Mouse (Mus musculus) cerebellum, adult 11 months (tissue): ENCODE measurements at regions not wholly inside any gene's neighbourhood (a gene's known extent, or its start where the extent isn't known, plus 50 kb on each side); places are given as distances from the start of the nearest gene placed in this dataset.
"Not testable (repeated sequence)": the region's sequence is repeated elsewhere in the genome, so short reads cannot be mapped to it uniquely, and the experiment has no call there.

ENCODE experiments used
- DNase-seq: peaks from one replicate; pipeline ENCODE4 v3.0.0; 2022

DNA sequence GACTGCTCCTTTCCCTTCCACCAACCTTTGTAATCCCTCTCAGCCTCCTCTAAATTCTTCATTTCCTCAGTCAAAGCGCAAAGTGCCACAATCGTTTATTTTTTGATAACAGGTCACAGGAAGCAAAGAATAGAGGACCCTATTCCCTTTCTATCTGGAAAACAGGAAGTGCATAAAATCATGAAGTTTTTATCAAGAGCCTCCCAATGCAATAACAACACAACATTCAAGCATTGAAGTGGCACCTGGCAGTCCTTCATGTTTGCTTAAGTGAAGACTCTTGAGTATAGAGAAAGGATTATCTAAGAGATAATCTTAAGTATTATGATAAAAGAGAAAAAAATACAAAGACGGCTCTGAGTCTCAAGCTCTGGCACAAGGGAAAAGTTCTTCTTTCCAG is 111.9 kb downstream of the Ibtk start:
- DNase-seq: no peak

DNA sequence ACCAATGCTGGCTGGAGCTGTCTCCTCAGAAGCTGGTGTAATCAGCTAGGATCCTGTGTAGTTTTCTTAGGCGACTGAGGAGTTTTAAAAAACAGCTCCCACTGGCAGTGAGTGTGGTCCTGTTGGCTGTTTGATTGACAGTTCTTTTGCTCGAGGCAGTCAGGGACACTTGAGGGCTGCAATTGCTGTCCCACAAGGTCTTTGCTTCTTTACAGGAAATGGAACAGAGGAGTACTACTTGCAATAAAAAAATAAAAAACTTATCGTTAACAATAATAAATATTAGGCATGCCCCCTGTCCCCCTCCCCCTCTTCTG is 113.0 kb downstream of the Ibtk start:
- DNase-seq: no peak

DNA sequence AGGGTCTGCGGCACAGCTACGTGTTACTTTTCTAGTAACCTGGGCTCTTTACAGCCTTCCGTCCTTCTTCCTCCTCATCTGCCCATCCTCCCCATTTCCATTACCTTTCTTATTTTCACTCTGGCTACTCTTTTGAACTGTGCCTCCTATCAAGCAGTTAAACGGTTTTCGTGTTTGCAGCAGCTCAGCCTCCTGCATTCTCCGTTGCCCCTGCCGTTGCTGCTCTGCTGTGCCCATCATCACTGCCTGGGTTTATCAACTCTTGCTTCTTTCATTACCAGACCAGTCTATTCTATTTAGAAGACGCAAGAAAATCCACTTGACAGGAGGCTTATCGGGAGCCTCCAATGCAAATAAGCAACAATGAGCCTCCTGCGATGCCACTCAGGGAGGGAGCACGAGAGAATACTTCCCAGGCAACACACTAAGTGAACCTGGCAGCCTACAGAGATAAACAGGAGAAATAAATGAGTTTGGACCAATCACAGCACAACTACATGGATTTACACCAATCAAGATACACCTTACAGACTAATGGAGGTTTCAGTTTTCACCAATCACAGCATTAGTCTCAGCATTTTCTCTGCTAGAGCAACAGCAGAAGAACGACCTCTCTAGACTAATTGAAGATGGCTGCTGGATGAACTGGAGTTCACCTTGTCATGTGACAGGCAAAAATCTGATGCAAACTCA is 113.5 kb downstream of the Ibtk start:
- no peak for DNase-seq

DNA sequence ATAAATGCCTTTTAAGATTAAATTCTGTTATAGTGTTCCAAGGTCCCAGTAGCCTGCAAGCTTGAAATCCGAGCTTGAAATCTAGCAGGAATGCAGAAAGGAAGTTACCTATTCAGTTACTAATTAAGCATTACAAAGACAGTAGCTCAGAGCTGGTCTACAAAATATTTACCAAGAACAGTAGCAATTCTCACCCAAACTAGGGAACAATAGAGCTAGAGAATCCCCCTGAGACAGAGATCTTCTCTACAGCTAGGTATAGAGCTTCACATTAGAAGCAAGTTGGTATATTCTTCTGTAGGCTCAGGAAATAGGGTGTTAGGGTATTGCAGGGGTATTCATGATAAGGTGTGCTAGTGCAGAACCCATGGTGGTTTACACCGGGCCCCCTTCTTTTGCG is 114.3 kb downstream of the Ibtk start:
- not testable (repeated sequence) for DNase-seq

DNA sequence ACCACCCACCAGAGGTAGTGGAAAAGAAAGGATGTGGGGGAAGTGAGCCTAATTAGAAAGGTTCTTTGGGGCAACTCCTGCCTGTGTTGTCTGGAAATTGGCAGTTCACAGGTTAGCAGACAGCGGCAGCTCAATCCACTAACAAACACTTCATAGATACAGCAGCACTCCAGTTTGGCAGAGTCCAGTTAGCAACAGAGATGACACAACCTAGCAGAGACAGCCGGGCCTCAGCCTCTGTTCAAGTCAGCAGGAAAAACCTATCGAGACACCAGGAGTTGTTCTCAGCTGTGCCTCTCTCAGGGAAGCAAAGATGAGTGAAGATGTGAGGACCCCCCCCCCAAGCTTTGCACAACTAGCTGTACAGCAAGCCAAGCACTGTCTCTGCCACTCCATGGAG is 131.2 kb downstream of the Ibtk start:
- no peak for DNase-seq

DNA sequence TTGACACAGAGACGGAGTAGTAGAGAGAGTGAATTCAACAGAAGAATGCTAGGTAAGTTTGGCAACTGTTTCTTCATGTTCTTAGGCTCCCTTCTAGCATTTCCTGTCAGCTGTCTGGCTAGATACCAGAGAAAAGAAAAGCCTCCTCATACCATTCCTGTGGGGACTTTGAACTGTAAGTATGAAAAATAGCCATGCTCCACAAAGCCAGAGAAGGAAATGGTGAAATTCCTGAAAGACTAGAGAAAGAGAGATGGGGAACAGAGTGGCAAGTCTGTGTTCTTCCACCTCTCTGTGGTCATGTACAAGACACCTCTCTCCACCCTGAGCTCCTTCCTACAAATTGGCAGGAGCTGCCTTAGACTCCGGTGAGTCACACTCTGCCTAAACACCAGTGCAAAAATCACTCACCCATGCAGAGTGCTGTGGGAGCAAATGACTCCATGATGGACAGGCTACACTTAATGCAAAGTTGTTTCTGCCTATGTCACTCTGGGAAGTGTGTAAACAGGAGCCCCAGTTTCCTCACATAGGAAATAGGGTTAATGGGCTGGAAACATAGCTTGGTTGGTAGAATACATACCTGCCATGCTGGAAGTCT is 131.9 kb downstream of the Ibtk start:
- DNase-seq: no peak

DNA sequence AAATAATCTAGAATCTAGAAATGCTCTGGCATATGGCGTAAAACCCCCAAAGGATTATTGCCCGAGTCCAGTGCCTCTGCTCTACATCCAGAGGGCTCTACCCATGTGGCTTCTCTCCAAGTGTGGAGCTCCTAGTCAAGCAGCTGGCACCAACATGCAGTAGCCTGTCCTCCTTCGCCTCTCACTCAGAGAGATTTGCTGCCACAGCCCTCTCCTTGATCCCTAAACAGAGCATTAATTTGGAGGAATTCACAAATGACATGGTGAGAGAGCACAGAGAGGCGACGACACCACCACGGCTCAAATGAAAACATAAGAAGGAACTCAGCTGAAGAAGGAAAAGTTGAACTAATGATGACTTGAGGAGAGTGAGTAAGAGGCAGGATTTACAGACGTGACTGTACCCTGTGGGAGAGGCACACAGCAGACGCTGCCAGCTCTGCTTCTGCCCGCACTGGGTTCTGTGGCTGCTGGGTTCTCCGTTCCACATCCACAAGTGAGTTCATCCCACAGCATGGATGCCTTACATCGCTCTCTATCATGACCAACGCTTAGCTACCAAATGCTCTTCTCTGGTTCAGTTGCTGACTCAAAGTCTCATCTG is 132.8 kb downstream of the Ibtk start:
- DNase-seq: no peak

DNA sequence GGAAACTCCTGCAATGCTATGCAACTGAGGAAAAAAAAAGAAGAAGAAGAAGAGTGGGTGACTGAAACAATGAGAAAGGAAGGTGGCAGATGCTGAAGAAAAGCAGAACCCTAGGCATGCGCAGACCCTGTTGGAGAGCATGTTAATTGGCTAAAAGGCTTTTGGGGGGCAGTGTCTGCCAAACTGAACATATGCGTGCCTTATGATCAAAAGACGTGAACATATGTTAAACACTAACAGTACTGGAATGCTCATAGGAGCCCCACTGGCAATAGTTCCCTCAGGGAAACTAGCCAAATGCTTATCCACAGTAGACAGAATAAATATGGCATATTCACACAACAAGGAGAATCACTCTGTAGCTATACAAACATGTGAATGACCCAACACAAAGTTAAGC is 140.0 kb downstream of the Ibtk start:
- DNase-seq: peak; percentile 7

DNA sequence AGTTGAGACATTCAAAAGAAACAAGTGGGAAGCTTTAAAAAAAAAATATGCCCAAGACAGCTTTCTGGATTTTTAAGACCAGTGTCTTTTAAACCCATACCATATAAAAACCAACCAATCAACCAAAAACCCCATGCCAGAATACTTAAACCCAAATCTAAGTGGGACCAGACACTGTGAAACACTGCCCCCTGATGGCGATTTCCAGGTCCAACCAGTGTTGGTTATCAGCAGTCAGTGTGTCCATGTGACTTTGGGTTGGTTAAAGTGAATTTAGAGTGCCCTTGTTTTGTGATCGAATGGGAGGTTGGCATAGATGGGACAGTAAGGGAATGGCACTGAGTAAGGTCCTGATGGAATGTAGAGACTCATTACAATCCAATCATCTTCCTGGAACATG is 152.2 kb downstream of the Ibtk start:
- DNase-seq: no peak

DNA sequence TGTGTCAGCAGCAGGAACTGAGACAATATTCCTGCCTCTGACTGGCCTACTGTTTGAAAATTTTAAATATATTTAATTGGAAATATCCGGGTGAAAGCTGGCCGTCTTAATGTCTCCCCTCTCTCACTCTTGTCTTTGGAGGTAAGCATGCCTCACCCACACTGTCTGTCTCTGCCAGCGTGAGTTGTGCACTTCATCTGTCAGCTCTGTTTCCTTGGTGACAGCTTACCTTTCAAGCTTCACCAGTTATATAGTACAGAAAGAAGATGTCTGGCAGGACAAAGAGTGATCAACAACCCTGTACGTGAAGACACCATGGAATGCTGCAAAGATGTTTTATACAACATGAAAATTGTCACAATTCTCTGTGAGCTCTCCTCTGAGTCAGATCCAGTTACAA is 155.3 kb downstream of the Ibtk start:
- DNase-seq: no peak

DNA sequence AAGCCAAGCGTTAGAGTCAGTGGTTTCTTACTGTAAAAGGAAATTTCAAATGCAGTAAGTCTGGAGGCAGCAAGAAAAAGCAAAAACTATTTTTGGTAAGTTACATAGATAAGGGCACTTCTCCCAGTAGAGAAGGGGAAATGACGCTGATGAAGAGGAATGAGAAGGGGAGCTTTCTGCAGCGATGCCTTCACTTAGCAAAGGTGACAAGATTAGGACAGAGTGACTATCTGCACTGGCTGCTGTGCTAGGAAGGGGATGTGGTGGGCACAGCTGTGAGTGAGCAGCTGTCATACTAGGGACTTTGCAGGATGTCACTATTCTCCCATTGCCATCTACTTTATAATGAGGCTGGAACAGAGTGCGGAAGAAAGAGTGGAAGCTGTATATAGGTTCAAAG is 156.5 kb downstream of the Ibtk start:
- no peak for DNase-seq

DNA sequence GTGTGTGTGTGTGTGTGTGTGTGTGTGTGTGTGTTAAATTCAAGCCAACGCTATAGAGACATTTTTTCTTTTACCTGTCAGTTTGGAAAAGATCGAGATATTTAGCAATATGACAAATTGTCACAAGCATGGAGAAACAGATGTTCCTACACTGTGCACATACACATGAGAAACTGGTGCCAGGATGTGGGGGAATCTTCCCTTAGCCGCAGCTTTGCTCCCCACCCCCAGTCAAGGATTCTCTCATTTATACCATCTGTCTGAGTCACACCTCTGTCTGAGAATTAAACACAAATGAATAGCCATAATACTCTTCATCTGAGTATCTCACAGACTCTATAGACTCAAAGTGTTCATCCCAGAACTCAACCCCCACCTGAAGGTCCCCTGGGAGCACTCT is 159.9 kb downstream of the Ibtk start:
- no peak for DNase-seq

DNA sequence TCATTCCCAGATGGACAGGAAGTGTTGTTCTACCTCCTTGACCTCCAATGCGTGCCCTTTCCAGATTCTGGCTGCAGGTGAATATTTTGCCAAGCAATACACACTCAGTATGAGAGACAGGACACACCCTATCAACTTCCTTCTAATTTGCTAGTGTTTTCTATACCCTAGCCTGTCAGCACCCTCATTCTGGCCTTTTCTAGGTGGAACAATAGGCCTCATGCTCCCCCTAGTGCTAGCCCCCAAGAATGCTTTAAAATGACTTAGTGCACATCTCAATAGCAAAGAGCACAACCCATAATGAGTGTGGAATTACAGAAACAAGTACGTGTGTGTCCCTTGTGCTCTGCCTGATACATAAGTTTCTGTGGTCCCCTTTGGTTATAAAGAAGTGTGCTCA is 161.1 kb downstream of the Ibtk start:
- no peak for DNase-seq

DNA sequence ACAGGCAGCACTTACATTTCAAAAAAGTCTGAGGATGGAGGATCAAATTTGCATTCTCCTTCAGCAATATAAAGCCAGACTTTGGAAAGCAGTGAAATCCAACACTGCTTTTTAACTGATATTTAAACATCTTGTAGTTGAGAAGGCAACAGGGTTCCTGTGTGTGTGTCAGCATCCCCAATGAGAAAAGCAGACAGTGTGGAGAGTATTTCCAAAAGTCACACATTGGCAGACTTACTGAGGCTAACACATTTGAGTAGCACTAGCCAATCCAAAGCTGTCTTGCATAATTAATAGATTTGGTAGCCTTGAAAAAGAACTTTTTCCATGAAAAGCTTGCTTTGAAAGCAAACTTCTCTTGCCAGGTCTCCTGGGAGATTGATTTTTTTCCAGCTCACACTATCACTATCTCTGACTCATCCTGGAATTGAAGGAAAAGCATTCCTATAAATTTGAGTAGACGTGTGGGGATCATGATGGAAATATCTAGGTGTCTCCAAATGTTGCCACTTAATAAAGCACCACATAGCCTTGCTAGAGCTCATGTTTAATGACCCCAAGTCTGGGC is 168.0 kb downstream of the Ibtk start:
- DNase-seq: no peak

DNA sequence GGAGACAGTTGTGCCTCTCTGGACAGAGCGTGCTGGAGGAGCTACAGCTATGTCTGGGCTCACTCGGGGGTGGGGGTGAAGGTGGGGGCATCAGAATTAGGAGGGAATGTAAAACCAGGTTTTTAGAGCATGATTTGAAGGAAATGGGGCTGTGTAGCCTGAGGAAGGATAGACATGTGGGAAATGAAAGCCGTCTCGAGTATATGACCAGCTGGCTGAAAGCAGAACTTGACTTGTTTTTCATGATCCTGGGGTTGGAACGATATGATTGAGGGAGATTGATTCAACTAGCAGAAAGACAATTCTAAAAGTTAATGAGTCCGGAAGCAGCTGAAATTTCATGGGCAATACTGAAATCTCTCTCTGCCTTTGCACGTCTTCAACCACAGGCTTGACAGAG is 171.3 kb downstream of the Ibtk start:
- no peak for DNase-seq

DNA sequence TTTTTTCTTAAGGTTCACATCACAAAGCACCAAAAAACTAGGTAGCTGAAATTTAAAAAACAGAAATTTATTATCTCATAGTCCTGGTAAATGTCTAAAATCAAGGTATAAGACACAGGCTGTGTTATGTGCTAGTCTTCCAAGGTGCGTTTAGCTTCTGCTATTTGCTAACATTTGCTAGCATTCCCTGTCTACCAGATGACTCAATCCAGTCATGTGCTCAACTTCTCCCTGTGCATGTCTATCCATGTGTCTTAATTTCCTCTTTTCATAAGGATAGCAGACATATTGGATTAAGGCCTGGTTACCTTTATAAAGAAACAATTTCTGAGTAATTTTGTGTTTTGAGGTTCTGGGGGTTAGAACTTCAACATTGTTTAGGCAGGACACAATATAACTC is 171.8 kb downstream of the Ibtk start:
- DNase-seq: no peak

DNA sequence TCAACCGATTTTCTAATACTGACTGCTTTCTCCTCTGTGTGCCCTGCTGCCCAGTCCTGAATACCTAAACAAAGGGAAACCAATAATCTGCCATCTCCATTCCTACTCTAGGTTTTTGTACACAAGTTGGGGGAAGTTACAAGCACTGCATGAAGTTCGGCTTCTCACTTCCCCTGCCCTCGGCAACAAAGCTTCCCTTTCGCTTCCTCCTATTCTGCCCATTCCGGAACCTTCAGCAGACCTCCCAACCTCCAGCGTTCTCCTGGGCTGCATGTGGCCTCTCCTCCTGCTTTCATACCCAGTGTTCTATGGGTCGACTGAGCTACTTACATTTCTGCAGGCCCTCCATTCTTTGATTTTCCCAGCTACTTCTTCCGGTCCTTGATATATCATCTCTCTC is 180.3 kb downstream of the Ibtk start:
- no peak for DNase-seq

DNA sequence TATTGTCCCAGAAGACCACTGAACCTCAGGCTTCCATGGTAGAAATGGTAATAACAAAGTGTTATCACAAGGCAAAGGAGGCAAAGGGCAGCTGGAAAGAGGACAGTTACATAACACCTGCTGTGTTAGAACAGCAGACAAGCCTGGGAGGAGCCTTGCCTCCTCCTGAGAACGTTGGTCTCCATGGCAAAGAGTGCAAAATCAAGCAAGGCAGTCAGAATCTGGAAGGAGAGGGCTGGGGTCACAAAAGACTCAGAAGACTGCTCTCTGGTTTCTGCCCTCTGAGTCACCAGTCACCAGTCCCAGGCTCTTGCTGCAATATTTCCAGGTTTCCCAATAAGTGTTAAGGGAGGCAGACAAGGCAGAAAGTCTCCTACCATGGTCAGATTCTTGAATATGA is 197.3 kb downstream of the Ibtk start:
- no peak for DNase-seq

DNA sequence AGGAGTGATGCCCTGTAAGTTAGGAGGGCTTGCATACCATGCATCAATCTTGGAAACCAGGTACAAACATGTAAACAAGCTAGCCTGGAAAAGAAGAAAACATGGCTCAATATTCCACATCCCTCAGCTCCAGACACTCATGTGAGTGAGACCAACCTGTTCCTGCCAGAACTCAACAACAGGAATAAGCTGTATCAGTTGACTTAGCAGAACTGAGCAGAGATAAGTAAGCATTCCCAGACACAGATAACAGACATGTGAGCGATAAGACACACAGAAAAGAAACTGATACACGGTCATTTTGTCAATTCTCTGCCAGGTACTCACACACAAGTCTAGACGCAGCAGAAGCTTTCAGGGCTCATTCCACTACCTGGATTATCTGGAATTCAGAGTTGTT is 198.7 kb downstream of the Ibtk start:
- no peak for DNase-seq

DNA sequence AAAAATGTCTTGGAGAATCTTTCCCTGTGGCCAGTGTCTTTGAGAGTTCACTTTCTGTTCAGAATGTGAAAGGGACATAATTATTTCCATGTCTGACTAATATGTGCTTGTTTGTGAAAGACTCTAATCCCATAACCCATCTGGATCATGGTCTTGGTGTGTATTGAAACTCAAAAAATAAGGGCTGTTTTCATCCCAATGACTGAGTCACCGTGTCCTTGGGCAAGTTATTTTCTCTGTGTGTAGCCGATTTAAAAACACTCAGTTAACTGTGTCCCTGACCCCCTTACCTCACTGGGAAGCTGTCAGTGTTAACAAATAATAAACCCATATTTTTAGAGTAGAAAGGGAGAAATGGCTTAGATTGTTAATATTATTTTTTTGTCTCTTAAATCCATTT is 202.9 kb downstream of the Ibtk start:
- no peak for DNase-seq

DNA sequence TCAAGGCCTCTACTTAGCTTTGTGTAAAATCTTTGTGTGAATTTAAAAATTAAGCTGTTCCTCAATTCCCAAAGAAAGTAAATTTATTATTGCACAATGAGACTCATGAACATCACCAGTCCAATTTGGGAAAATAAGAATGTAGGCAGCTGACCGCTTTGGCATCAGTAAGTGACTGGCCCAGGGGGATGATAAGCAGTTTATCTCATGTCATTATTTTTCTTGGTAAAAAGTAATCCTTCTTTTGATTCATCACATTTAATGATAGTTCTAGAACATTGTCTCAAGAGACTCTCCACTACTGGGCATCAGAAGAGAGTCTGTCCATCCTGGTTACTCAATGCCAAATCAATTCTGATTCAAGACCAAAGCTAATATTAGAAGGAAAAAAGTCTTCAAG is 203.6 kb downstream of the Ibtk start:
- DNase-seq: no peak

DNA sequence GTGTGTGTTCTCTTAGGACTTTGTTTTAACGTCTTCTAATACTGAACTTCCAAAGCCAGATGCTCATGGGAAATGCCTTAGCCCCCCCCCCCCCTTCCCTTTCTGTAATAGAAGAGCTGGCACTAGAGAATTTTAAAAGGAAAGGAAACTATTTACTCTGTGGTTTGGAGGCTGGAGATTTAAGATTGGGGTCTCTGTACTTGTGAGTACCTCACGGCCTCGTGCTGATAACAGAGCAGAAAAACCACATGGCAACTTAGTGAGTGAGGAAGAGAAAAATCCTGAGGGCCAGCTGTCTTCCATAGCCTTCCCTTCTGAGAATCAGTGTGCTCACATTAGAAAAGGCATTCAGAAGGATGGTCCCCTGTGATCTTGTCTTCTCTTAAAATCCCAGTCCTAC is 210.6 kb downstream of the Ibtk start:
- DNase-seq: no peak

DNA sequence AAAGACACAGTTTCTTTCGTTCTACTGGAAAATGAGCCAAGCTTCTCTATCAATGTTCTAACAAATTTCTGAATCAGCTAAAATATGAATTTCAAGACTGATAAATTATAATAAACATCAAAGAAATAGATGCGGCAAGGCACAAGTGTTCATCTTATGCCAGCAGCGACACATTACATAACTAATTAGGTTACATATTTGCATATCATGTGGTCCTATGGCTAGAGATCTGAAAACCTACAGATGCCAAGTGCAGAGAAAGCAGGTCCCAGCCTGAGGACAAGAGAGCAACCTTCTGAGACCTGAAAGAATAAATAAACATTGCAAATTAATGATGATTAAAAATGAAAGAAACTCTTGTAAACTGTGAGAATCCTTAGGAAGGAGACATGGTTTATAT is 201.3 kb upstream of the Tent5a start:
- no peak for DNase-seq

DNA sequence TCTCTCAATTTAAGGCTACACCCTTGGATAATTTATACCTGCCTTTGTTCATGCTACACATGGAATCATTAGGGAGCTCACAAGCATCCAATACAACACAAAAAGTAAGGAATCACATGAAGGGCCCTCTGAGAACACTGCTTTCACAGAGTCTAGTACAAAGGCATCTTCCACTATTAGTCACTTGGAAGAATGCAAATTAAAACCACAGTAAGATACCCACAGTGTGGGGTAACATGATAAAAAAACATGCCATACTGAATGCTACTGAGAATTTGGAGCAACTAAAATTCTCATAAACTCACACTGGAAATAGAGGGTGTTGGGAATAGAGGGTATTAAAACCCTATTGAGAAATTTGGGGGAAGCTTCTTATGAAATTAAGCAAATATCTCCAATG is 197.6 kb upstream of the Tent5a start:
- DNase-seq: no peak

DNA sequence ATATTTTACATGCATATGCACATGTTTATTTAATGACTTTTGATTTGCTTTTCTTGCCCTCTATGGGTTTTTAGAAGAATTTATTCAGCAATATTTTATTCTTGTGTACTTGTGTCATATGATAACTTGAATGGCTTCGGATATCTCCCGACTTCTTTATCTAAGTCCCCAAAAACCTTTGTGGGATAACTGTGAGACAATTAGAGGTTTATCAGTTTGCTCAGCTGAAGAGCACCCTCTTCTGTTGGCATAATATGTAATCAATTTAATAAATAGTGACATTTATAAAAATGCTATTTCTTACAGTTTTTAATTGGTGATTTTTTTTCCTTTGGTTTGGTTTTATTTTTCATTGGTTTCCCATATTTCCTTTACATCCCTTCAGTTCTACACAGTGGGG is 194.2 kb upstream of the Tent5a start:
- no peak for DNase-seq
